Mouse (Mus musculus) CH12.LX (cell line): ENCODE data around the gene P4ha1.

Experiments
- CTCF ChIP-seq, 2 experiments: IDR thresholded peaks in 1 of 2; conservative IDR thresholded peaks in 1 of 2; 2 replicates each; pipeline ENCODE4 v1.5.1; 2011 to 2012; ENCODE audit warnings: low read depth in 2 of 2, low read length in 2 of 2, improper control_type of control experiment in 1 of 2, inconsistent platforms in 1 of 2, mild to moderate bottlenecking in 1 of 2, moderate library complexity in 1 of 2
- EP300 ChIP-seq: IDR thresholded peaks from 2 replicates; pipeline ENCODE4 v1.6.1; 2011; ENCODE audit warnings: low read length, improper control_type of control experiment
- POLR2A ChIP-seq: IDR thresholded peaks from 2 replicates; pipeline ENCODE4 v1.6.1; 2011; ENCODE audit warnings: low read depth, mild to moderate bottlenecking, improper control_type of control experiment, low read length
- ZC3H11A ChIP-seq: IDR thresholded peaks from 2 replicates; pipeline ENCODE4 v1.6.1; 2012; ENCODE audit warnings: low read depth, mild to moderate bottlenecking, inconsistent platforms, low read length, improper control_type of control experiment
- ZMIZ1 ChIP-seq: IDR thresholded peaks from 2 replicates; pipeline ENCODE4 v1.6.1; 2012; ENCODE audit warnings: low read depth, mild to moderate bottlenecking, inconsistent platforms, low read length, improper control_type of control experiment

- TF ChIP-seq POLR2A (no peak), EP300 (no peak), CTCF (conservative IDR thresholded peaks at IDR 0.05 in 1 of 2, IDR thresholded peaks at IDR 0.05 in 1 of 2; ENCODE audit: low read depth in 2 of 2, low read length in 2 of 2) (no peak), ZMIZ1 (no peak), ZC3H11A (no peak)
These were observed 44.1 kb downstream of the P4ha1 start for GRCm38 (mm10) chr10:59367206-59367605.
